Mouse (Mus musculus) testis, adult 2 months (tissue): ENCODE results near the gene Rdm1. TPM values are rescaled to one million over a fixed set of nuclear protein-coding genes. Genes with fewer than 3 reads are reported as not detected.
"Not testable (repeated sequence)": the region's sequence is repeated elsewhere in the genome, so short reads cannot be mapped to it uniquely, and the experiment has no call there.

Experiments
- H3K27ac ChIP-seq: fragments of 200-500 bp; 2 replicates; pipeline ENCODE4 v1.5.1; 2012; ENCODE audit warnings: low read depth, low read length; ENCODE audit not compliant: control insufficient read depth, insufficient read depth
- H3K27me3 ChIP-seq: fragments of 200-500 bp; 2 replicates; pipeline ENCODE4 v1.6.1; 2012; ENCODE audit warnings: mild to moderate bottlenecking, low read length, moderate library complexity; ENCODE audit not compliant: control insufficient read depth, insufficient read depth
- H3K36me3 ChIP-seq: fragments of 200-500 bp; 2 replicates; pipeline ENCODE4 v1.6.1; 2012; ENCODE audit warnings: mild to moderate bottlenecking, low read length; ENCODE audit not compliant: control insufficient read depth, insufficient read depth
- H3K4me1 ChIP-seq: fragments of 200-500 bp; 2 replicates; pipeline ENCODE4 v1.6.1; 2012; ENCODE audit warnings: low read length; ENCODE audit not compliant: control insufficient read depth, insufficient read depth
- H3K4me3 ChIP-seq: fragments of 200-500 bp; 2 replicates; pipeline ENCODE4 v1.5.1; 2012; ENCODE audit warnings: low read depth, mild to moderate bottlenecking, low read length, moderate library complexity, mixed read lengths; ENCODE audit not compliant: control insufficient read depth
- CTCF ChIP-seq: fragments of 200-500 bp; IDR thresholded peaks from 2 replicates; pipeline ENCODE4 v1.5.1; 2012; ENCODE audit warnings: low read depth, mild to moderate bottlenecking, inconsistent platforms, low read length, moderate library complexity; ENCODE audit not compliant: control insufficient read depth, insufficient read depth, insufficient replicate concordance
- POLR2A ChIP-seq: fragments of 200-500 bp; IDR thresholded peaks from 2 replicates; pipeline ENCODE4 v1.6.1; 2012; ENCODE audit warnings: low read depth, mild to moderate bottlenecking, inconsistent platforms, low read length, moderate library complexity; ENCODE audit not compliant: control insufficient read depth
- polyA plus RNA-seq: library from polyadenylated mRNA; depleted of rRNA; stranded (reverse); fragments of >200 nt; gene quantifications from 2 replicates; pipeline ENCODE4 v1.2.3, GENCODE M21; 2012

Rdm1 gene
- polyA plus RNA-seq, 1 experiment: 7.8 TPM

DNA sequence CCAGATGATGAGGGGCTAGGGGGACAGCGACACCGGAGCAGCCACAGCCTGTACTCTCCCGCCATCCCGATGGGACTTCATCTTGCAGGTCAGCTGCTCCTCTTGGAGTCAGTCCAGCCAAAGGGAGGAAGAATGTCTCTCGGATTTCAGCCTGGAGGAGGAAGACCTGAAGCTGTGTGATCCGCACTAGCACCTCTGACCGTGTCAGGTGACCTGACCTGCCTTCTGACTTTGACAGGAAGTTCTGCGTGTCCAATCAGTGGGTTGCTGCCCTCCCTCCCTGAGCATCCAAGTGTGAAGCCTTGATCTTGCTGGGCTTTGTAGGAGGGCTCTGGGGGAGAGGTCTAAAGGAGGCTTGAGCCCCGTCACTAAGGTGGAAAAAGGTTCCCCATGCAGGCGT, 8.7 kb downstream of the Rdm1 start:
- TF ChIP-seq POLR2A (no peak), CTCF (no peak)
- no peak overlapping the region for H3K27ac ChIP-seq
- H3K36me3 ChIP-seq: no peaks in the 10 kb centered on the region
- peaks cover 5% of the 10 kb centered on the region for H3K4me1 ChIP-seq
- H3K4me3 ChIP-seq: no peak overlapping the region
- no peaks in the 10 kb centered on the region for H3K27me3 ChIP-seq

DNA sequence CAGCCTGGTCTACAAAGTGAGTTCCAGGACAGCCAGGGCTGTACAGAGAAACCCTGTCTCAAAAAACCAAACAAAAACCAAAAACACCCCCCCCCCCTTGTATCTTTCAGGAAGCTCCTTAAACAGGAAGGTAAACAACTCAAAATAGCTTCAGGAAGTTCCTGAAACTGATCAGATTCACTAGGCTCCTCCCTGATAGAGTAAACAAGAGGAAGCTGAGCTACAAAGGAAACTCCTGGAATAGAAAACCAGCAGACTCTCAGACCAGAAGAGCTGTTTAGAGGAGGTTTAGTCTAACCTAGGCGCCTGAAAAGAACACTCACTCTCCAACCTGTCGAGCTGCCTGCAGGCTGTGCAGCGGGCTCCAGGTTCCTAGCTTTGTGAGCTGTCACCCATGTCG, 12.8 kb downstream of the Rdm1 start:
- Histone ChIP-seq H3K4me1 (peaks cover 7% of the 10 kb centered on the region), H3K27ac (no peak overlapping the region), H3K27me3 (no peaks in the 10 kb centered on the region), H3K4me3 (no peak overlapping the region), H3K36me3 (no peaks in the 10 kb centered on the region)
- TF ChIP-seq POLR2A: no peak
- TF ChIP-seq CTCF: no peak

DNA sequence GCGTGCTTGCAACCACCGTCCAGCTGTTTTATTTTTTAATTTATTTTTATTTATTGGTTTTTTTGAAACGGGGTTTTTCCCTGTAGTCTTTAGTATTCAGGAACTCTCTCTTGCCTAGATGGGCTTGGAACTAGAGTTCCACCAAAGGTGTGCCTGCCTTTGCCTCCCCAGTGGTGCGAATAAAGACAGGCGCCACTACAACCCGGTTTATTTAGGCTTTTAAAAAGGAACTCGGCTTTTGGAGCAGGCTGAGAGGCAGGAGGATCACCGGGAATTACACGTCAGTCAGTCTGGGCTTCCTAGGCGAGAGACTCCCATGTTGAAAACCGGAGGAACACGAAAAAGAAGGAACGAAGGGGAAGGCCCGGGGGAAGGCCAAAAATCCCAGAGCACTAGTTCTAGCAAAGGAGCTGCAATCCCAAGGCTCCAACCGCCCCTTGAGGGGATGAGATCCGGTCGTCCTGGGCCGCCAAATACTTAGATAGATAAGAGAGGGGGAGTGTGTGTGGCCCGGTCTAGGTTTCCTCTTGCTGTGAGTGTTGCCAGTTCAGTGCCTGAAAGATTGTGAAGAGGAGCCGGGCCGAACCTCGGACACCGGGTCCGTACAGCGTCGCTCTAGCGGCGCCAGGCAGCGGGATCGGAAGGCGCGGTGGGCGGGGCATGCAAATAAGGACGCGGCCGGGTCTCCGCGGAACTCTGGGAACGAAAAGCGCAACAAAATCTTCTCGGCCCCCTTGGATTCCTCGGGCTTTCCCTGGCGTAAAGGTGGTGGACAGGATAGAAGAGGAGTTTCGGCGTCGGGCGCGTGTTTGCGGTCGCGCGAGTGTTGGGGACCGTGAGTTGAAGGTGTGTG, 14.1 kb downstream of the Rdm1 start:
- Histone ChIP-seq H3K4me3 (peak overlapping the region; percentile 80), H3K27ac (peak overlapping the region; percentile 86)
- not testable (repeated sequence) for H3K4me1 ChIP-seq, H3K27me3 ChIP-seq, H3K36me3 ChIP-seq
- TF ChIP-seq POLR2A: peak; percentile 62; the same call in 1 of the 2 replicates

DNA sequence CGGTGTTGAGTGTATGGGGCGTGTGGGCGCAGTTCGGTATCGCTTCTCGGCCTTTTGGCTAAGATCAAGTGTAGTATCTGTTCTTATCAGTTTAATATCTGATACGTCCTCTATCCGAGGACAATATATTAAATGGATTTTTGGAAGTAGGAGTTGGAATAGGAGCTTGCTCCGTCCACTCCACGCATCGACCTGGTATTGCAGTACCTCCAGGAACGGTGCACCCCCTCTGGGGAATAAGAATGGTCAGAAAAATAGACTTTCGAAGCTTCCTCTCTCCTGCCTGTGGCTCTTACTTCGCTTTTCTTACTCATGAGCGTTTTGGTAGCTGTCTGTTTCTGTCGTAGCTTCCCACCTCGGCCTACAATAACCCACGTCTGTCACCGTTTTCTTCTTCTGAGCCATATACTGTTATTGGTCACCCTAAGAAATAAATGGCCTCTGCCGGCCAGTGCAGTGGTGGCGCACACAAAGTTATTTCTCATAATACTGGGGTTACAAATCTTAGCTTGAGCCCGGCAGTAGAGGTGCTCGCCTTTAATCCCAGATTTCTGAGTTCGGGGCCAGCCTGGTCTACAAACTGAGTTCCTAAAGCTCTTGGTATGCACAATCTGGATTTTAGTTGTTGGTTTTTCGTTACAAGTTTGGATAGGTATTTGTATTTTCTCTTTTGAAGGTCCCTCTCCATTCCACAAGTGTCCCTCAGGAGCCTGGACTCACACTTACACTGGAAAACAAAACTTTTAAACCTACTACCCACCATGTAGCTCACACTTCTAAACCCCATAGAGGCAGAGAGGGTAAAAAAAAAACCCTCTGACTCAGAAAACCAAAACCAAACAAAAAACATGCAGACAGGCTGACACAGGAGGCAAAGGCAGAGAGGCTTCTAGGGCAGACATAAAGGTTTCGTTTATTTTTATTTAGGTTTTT, 15.0 kb downstream of the Rdm1 start:
- not testable (repeated sequence) for H3K27me3 ChIP-seq, H3K36me3 ChIP-seq, H3K4me1 ChIP-seq
- Histone ChIP-seq H3K4me3 (peak overlapping the region; percentile 80; the same call in 1 of the 2 replicates), H3K27ac (peak overlapping the region; percentile 74)

DNA sequence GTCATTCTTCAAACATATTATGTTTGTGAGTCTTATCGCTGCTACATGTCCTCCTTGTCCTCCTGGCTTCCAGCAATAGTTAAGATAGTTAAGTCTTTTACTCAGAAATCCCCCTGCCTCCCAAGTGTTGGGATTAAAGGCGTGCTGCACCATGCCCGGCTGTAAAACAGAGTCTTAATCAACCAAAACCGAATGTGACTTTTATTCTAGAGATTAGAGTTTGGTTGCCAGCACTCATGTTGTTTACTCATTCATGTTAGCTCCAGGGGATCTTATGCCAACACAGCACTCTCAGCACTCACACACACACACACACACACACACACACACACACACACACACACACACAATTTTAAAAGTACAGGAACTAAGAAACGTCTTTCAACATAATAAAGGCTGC, 15.9 kb downstream of the Rdm1 start:
- Histone ChIP-seq H3K27ac (no peak overlapping the region), H3K27me3 (no peaks in the 10 kb centered on the region), H3K36me3 (no peaks in the 10 kb centered on the region), H3K4me3 (no peak overlapping the region), H3K4me1 (peaks cover 7% of the 10 kb centered on the region)
- TF ChIP-seq CTCF: no peak
- no peak for TF ChIP-seq POLR2A

DNA sequence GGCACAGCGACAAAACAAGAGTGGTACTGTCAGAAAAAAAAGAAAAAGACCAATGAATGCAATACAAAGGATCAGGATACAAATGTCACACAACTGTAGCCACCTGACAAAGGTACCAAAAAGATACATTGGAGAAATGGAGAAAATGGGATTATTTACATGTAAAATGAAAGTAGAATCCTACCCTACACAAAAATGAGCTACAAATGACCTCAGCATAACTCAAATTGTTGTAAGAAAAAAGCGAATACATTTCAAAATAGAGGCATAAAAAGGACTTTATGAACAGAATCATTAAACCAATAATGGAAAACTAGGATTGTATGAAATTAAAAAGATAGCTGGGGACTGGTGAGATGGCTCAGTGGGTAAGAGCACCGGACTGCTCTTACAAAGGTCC, 17.6 kb downstream of the Rdm1 start:
- Histone ChIP-seq H3K4me3 (no peak overlapping the region), H3K36me3 (no peaks in the 10 kb centered on the region), H3K4me1 (peaks cover 7% of the 10 kb centered on the region), H3K27me3 (no peaks in the 10 kb centered on the region), H3K27ac (no peak overlapping the region)
- TF ChIP-seq POLR2A (no peak), CTCF (no peak)

DNA sequence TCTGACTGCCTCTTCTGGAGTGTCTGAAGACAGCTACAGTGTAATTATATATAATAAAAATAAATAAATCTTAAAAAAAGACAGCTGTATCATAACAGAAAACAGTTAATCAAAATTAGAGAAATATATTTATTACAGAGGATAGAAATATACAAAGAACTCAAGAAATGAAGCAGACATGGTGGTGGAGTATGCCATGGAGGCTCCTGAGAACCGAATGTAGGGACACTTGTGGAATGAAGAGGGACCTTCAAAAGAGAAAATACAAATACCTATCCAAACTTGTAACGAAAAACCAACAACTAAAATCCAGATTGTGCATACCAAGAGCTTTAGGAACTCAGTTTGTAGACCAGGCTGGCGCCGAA, 18.0 kb downstream of the Rdm1 start:
- not testable (repeated sequence) for H3K4me1 ChIP-seq, H3K27ac ChIP-seq, H3K36me3 ChIP-seq, H3K4me3 ChIP-seq, H3K27me3 ChIP-seq

DNA sequence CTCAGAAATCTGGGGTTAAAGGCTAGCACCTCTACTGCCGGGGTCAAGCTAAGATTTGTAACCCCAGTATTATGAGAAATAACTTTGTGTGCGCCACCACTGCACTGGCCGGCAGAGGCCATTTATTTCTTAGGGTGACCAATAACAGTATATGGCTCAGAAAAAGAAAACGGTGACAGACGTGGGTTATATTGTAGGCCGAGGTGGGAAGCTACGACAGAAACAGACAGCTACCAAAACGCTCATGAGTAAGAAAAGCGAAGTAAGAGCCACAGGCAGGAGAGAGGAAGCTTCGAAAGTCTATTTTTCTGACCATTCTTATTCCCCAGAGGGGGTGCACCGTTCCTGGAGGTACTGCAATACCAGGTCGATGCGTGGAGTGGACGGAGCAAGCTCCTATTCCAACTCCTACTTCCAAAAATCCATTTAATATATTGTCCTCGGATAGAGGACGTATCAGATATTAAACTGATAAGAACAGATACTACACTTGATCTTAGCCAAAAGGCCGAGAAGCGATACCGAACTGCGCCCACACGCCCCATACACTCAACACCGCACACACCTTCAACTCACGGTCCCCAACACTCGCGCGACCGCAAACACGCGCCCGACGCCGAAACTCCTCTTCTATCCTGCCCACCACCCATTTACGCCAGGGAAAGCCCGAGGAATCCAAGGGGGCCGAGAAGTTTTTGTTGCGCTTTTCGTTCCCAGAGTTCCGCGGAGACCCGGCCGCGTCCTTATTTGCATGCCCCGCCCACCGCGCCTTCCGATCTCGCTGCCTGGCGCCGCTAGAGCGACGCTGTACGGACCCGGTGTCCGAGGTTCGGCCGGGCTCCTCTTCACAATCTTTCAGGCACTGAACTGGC, 18.7 kb downstream of the Rdm1 start:
- H3K36me3 ChIP-seq, H3K4me1 ChIP-seq, H3K27me3 ChIP-seq: not testable (repeated sequence)
- peak overlapping the region; percentile 88 for H3K27ac ChIP-seq
- peak overlapping the region; percentile 70 for H3K4me3 ChIP-seq

DNA sequence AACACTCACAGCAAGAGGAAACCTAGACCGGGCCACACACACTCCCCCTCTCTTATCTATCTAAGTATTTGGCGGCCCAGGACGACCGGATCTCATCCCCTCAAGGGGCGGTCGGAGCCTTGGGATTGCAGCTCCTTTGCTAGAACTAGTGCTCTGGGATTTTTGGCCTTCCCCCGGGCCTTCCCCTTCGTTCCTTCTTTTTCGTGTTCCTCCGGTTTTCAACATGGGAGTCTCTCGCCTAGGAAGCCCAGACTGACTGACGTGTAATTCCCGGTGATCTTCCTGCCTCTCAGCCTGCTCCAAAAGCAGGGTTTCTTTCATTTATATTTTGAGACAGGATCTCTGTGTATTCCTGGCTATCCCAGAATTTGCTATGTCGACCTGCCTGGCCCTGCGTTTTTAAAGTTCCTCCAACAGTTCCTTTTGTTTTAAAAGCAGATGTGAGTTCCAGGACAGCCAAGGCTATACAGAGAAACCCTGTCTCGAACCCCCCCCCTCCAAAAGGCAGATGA, 19.3 kb downstream of the Rdm1 start:
- not testable (repeated sequence) for H3K36me3 ChIP-seq, H3K27me3 ChIP-seq, H3K4me1 ChIP-seq
- Histone ChIP-seq H3K27ac (peak overlapping the region; percentile 88), H3K4me3 (peak overlapping the region; percentile 70)

DNA sequence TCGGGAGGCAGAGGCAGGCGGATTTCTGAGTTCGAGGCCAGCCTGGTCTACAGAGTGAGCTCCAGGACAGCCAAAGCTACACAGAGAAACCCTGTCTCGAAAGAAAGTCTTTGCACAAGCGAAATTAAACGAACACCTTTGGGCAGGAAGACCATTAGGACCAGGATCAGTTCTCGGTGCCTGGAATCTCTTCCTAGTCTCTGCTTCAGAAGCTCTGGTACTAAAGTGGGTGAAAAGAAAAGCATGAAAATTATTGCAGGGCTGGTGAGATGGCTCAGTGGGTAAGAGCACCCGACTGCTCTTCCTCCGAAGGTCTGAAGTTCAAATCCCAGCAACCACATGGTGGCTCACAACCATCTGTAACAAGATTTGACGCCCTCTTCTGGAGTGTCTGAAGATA, 20.1 kb downstream of the Rdm1 start:
- H3K4me3 ChIP-seq, H3K36me3 ChIP-seq, H3K4me1 ChIP-seq, H3K27ac ChIP-seq, H3K27me3 ChIP-seq: not testable (repeated sequence)
